Mouse (Mus musculus): ENCODE data around the gene Aldh1a3. TPM values are rescaled to one million over a fixed set of nuclear protein-coding genes. Genes with fewer than 3 reads are reported as not detected.

Aldh1a3 gene
- total RNA-seq, 2 experiments from 2014 or later: 0.88 to 1.0 TPM

Small RNAs within 50 kb of the gene (microRNA-seq; reads per million reads assigned to microRNA genes)
- 0 reads per million in 2 experiments for gene Mir7057

Other genes with a start within 250 kb of the Aldh1a3 start
- gene Gm10974, start 61.6 kb downstream of the Aldh1a3 start, total RNA-seq (2021): not detected
- 1 to 10 TPM; 4.3 TPM for gene Lrrk1, start 39.2 kb downstream of the Aldh1a3 start, total RNA-seq (2021)

Measured in left cerebral cortex, adult 18-20 months (tissue).